Mouse (Mus musculus): ENCODE measurements around the gene Tbc1d22a.

- TF ChIP-seq ZNF384 (IDR thresholded peaks at IDR 0.05; ENCODE audit: low read depth, low read length) (no peak), CHD2 (IDR thresholded peaks at IDR 0.05; ENCODE audit: low read depth, low read length) (no peak), MAFK (IDR thresholded peaks at IDR 0.05; ENCODE audit: insufficient read depth, low read depth, low read length) (no peak)
Measured at GRCm38 (mm10) chr15:86474951-86475350, 260.7 kb downstream of the Tbc1d22a start.

Measured in ES-E14 (cell line).